Mouse (Mus musculus) stomach, postnatal 0 days (tissue): ENCODE measurements around the gene Tln1.

Source experiments
- CTCF ChIP-seq: IDR thresholded peaks from 2 replicates; pipeline ENCODE4 v1.5.1; 2016; ENCODE audit warnings: antibody characterized with exemption, low read depth, mild to moderate bottlenecking, moderate library complexity
- EP300 ChIP-seq: optimal IDR thresholded peaks from 2 replicates; pipeline ENCODE3; 2016; ENCODE audit warnings: antibody characterized with exemption

GRCm38 (mm10) chr4:43579731-43580130 lies 17.2 kb upstream of the Tln1 start:
- no peak for TF ChIP-seq CTCF
- no peak for TF ChIP-seq EP300
